Mouse (Mus musculus) liver, embryonic 14.5 days (tissue): ENCODE measurements around the gene Zfp746.

Source experiments
- CTCF ChIP-seq: IDR thresholded peaks from 2 replicates; pipeline ENCODE4 v1.5.1; 2016; ENCODE audit warnings: antibody characterized with exemption, low read depth, control low read depth
- EP300 ChIP-seq: IDR thresholded peaks from 2 replicates; pipeline ENCODE4 v1.6.1; 2016; ENCODE audit warnings: antibody characterized with exemption, low read depth

GRCm38 (mm10) chr6:48081952-48082351 lies 4.4 kb downstream of the Zfp746 start:
- TF ChIP-seq EP300 (no peak), CTCF (no peak)
